Mouse (Mus musculus) ovary, postnatal 36 days (tissue): ENCODE measurements around the gene Onecut3.

Source experiments
- DNase-seq: peaks from one replicate; pipeline ENCODE4 v3.0.0; 2022; ENCODE audit warnings: low spot score, mixed read lengths

Gene Onecut3

GRCm38 (mm10) chr10:80494732-80495131 lies at the start of gene Onecut3:
Onecut3 (plus strand) TSS chr10:80494835.
- DNase-seq: peak; percentile 45

DNA sequence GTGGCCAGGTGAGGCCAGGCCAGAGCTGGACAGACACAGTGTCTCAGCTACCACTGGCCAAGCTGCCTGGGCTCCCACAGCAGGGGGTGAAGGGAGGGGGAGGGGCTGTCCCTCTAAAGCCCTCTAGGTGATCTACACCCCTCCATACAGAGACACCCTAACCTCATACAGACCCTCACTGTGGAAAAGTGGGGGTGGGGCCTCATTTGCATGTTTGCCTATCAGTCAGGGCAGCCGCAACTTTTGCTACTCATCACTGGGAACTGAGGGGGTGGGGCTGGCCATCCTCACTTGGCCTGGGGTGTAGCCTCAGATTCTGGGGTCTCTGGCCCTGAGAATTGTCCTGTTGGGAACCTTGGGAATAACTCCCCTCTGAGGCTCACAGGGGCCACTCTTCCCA lies 49.6 kb upstream of the Onecut3 start:
- DNase-seq: no peak

DNA sequence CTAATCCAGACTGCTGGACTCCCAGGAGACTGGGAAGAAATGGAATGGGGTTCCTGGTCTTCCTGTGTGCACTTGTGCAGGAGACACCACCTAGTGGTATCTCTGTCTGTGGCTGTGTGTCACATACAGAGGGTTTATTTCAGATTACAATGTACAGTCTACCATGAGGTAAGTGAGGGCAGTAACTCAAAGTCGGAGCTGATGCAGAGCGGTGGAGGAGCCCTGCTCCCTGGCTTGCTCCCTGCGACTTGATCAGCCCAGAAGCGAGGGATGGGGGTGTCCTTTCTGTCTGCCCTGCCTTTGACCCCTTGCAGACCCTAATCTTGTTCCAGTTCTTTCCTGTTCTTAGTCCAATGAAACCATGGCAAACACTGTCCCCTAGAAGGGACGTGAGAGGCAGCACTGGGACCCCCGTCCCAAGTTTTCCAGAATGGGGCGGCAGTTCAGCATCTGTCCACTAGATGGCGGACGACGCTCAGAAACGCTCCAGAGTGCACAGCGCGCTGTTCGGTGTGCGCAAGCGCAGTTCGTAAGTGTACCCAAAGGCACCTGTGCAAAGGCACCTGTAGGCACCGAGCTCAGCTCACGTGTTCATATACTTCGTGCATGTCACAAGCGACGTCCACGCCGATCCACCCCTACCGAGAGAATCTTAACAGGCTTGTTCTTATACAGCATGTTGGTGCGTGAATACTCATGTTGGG lies 48.6 kb upstream of the Onecut3 start:
- DNase-seq: peak; percentile 74

DNA sequence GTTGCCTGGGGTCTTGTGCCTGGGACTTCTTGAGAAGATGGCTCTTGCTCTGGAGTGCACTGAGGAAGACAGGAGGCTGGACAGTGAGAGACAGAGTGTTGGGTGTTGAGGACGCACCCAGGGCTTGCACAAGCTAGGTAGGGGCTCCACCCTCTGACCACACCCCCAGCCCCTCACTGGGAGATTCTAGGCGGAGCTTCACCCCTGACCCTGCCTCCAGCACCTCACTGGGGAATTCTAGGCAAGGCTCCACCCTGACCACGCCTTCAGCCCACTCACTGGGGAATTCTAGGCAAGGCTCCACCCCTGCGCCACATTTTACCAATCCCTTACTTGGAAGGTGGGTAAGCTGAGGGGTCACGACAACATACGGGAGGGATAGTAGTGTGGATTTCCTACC lies 44.0 kb upstream of the Onecut3 start:
- no peak for DNase-seq

DNA sequence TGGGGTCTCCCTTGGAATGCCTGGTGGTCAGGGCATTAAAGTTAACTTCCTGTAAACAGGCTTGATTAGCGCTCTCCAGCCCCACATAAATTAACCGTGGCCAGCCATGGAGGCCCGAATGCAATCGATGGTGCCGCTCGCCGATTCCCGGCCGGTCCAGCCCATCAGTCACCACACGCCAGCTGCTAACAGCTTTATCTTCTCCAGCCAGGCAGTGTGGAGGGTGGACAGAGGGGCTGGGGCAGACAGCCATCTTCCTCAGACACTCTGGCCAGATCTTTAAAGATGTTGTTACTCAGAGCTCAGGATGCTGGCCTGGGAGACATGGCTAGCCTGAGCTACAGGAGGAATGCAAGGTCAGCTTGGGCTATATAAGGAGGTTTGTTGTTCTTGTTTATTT lies 41.0 kb upstream of the Onecut3 start:
- DNase-seq: no peak

GRCm38 (mm10) chr10:80454781-80455180 lies 39.9 kb upstream of the Onecut3 start:
- no peak for DNase-seq

- no peak for DNase-seq
Observed at GRCm38 (mm10) chr10:80455697-80456096, 38.9 kb upstream of the Onecut3 start.

- DNase-seq: no peak
Observed at GRCm38 (mm10) chr10:80459236-80459635, 35.4 kb upstream of the Onecut3 start.

- DNase-seq: no peak
Observed at GRCm38 (mm10) chr10:80459671-80460070, 35.0 kb upstream of the Onecut3 start.

DNA sequence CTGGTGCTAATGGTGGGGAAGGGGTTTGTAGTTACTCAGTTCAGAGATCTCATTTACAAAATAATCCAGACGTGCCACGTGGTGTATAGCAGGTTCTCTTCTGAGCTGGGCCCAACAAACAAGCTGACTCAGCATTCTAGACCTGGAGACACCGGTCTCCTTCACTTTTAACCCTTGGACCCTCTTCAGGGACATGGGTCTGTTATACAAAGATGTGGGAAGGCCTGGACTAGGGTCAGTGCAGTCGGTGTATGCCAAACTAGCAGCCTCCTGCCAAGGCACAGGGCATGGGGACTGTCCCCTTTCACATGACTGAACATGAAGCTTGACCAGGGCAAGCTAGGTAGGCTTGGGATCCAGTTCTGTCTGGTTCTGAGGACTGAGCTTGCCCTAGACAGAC lies 34.3 kb upstream of the Onecut3 start:
- DNase-seq: no peak

- no peak for DNase-seq
Observed at GRCm38 (mm10) chr10:80461346-80461745, 33.3 kb upstream of the Onecut3 start.

- no peak for DNase-seq
Observed at GRCm38 (mm10) chr10:80464381-80465035, 30.1 kb upstream of the Onecut3 start.

DNA sequence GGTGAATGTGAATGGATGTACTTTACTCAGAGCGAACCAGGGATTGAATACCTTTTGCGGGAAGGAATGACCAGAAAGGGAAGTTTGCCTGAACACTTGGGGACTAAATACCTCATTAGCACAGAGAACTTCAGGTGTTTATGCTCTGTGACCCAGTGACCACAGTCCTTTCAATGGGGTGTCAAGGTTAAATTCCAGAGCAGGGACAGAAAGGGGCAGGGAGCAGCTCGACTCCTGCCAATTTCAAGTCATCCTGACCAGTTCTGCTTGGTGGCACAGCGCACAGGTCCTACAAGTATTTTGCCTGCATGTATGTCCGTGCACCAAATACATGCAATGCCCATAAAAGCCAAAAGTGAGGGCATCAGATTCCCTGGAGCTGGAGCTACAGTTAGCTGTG lies 29.6 kb upstream of the Onecut3 start:
- no peak for DNase-seq

DNA sequence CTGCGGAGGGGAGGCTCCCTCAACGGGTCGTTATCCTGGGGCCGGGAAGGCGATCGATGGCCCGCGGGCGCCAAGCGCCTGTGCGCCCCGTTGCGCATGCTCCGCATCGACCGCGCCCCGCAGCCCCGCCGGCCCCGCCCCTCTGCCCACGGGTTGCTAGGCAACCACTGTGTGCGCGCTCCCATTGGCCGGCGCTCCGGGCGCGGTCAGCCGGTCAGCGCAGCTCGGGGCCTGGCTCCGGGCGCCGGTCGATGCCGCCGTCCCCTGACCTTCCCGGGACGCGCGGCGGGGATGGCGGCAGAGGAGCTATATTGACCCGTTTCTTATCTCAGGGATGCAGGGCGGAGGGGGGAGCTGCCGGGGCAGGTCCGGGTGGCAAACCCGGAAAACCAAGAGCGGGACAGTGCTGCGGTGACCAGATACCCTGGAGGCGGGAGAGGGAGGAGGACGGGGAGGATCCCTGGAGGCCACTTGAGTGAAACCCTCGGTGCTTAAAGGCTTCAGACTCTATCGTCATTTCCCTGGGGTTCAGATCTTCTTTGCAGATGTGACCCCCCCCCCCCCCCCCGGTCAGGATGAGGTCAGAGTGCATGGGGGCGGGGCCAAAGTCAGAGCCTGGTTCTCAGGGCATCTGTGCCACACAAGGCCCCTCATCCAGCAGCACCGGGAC lies 19.2 kb upstream of the Onecut3 start:
- DNase-seq: peak; percentile 90

DNA sequence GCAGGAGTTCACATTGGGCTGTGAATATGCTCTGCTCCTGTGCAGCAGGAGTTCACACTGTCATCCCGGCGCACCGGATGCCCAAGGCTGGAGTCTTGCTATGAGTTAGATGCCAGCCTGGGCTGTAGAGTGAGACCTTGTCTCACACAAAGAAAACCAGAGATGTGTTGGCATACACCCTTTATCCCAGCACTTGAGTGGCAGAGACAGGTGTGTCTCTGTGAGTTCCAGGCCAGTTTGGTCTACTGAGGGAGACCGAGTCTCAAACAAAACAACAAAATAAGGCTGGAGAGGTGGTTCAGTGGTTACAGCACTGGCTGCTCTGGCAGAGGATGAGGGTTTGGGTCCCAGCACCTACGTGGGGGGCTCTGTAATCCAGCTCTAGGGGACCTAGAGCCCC lies 16.1 kb upstream of the Onecut3 start:
- no peak for DNase-seq

DNA sequence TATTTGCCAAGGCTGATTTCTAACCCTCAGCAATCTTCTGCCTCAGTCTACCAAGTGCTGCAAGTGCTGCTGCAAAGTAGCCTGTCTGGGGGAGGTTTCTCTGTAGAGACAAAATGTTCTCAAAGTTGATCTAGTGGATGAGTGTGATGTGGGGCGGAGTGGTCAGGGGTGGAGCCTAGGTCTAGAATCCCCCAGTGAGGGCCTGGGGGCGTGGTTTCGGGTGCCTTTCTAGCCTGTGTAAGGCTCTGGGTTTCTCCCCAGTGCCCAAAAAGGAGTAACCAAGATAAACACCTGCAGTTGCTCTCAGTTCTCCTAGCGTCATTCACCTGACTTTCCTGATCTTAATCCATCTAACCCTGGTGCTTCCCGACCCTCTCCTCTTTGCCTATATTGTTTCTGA lies 13.6 kb upstream of the Onecut3 start:
- DNase-seq: no peak

DNA sequence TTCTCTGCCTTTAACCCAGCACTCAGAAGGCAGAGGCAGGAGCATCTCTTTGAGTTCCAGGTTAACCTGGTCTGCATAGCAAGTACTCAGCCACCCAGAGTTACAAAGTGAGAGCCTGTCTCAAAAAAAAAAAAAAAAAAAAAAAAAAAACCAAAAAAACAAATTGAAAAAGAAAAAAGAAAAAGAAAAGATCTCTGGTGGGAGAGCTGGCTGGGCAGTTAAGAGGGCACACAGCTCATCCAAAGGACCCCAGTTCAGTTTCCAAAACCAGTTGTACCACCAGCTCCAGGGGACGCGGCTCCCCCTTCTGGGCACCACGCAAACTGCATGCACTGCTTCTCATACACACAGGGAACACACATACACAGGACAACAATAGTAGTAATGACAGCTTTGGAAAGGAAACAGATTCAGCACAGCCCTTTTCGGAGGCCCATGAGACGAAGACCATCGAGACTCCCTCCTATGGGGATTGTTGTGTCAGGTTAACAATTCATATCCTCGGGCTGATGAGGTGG lies 7.7 kb upstream of the Onecut3 start:
- DNase-seq: no peak

GRCm38 (mm10) chr10:80490051-80490450 lies 4.6 kb upstream of the Onecut3 start:
- peak; percentile 39 for DNase-seq

- DNase-seq: no peak
Observed at GRCm38 (mm10) chr10:80495901-80496300, 1.3 kb downstream of the Onecut3 start.

DNA sequence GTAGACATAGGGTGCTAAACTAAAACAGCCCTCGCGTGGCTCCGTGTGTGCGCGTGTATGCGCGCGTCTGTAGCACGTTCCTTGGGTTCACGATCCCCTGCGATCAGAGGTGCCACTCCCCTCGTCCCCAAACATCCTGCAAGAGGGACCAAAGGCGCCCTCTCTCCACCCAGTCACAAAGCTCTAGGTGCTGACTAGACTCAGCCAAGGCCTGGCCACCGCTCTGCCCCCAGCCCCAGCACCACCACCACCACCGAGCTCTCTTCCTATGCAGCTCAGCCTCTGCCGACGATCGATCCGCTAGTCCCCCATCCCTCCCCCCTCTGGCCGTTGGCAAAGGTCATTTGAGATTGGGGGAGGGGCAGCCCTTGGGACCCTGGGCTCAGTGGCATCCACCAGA lies 1.8 kb downstream of the Onecut3 start:
- DNase-seq: no peak

- DNase-seq: no peak
Observed at GRCm38 (mm10) chr10:80502291-80502690, 7.7 kb downstream of the Onecut3 start.

DNA sequence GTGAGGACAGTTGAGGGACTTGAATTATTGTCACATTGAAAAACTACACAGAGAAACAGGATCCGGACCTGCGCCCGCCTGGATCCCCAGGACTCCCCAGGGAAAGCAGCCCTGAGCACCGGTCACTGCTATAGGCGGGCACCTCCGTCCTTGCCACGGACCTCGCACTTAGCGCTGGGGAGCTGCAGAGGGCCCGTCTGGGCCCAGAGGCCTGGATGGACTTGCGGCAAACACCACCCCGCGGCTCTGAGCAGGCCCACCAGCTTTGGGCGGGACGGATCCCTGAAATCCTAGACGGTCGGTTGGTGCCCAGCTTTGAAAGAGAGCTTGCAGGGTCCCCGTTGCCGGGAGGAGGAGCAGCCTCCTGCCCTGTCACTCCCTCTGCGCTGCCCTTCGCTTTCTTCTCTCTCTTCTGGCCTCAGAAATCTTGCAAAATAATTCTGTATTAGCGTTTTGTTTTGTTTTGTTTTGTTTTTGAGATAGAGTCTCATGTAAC lies 8.2 kb downstream of the Onecut3 start:
- DNase-seq: no peak
